Mouse (Mus musculus) limb, embryonic 14.5 days (tissue): Measurements from ENCODE around the gene Neu2. TPM values are rescaled to one million over a fixed set of nuclear protein-coding genes. Genes with fewer than 3 reads are reported as not detected.

ENCODE experiments used
- ATAC-seq: fragments of 200-750 bp; cut with Nextera tagmentation; 2 replicates; pipeline ENCODE4 v1.8.0; 2017; ENCODE audit warnings: low read depth, moderate number of reproducible peaks, moderate TSS enrichment; ENCODE audit not compliant: low FRiP score
- DNase-seq: peaks from one replicate; pipeline ENCODE4 v3.0.0-alpha.2; 2015; ENCODE audit warnings: low spot score
- H3K27ac ChIP-seq: fragments of 300-500 bp; sonication (generic); replicated peaks from 2 replicates; pipeline ENCODE4 v1.5.1; 2014; ENCODE audit warnings: low read depth, mild to moderate bottlenecking, low read length, moderate library complexity, mixed read lengths
- H3K27me3 ChIP-seq: fragments of 300-500 bp; sonication (generic); 2 replicates; pipeline ENCODE4 v1.6.1; 2014; ENCODE audit warnings: low read length, mixed read lengths; ENCODE audit not compliant: control insufficient read depth, insufficient read depth
- H3K36me3 ChIP-seq: fragments of 300-500 bp; sonication (generic); 2 replicates; pipeline ENCODE4 v1.6.1; 2014; ENCODE audit warnings: mild to moderate bottlenecking, low read length, moderate library complexity, mixed read lengths; ENCODE audit not compliant: control insufficient read depth, insufficient read depth
- H3K4me1 ChIP-seq: fragments of 300-500 bp; sonication (generic); 2 replicates; pipeline ENCODE4 v1.6.1; 2014; ENCODE audit warnings: antibody characterized with exemption, low read length, mixed read lengths; ENCODE audit not compliant: control insufficient read depth, insufficient read depth
- H3K4me2 ChIP-seq: fragments of 300-500 bp; sonication (generic); replicated peaks from 2 replicates; pipeline ENCODE4 v1.6.1; 2014; ENCODE audit warnings: low read depth, mild to moderate bottlenecking, low read length, moderate library complexity; ENCODE audit not compliant: severe bottlenecking
- H3K4me3 ChIP-seq: fragments of 300-500 bp; sonication (generic); replicated peaks from 2 replicates; pipeline ENCODE4 v1.5.1; 2014; ENCODE audit warnings: low read length
- H3K9ac ChIP-seq: fragments of 300-500 bp; sonication (generic); 2 replicates; pipeline ENCODE4 v1.6.1; 2014; ENCODE audit warnings: mild to moderate bottlenecking, low read depth, low read length, moderate library complexity; ENCODE audit not compliant: severe bottlenecking
- H3K9me3 ChIP-seq: fragments of 300-500 bp; sonication (generic); 2 replicates; pipeline ENCODE4 v1.6.1; 2016; ENCODE audit warnings: low read length; ENCODE audit not compliant: control insufficient read depth
- POLR2A ChIP-seq: fragments of 200-500 bp; IDR thresholded peaks from 2 replicates; pipeline ENCODE4 v1.8.0; 2012; ENCODE audit warnings: inconsistent platforms, mild to moderate bottlenecking, moderate library complexity, borderline replicate concordance; ENCODE audit not compliant: insufficient read depth, insufficient read length; ENCODE audit errors: extremely low read depth
- WGBS: fragments of 180-500 bp; shearing (Covaris S2); extraction: QIAGEN DNeasy Blood & Tissue Kit; methylation state at CpG from one replicate; pipeline ENCODE4 v1.1.7; 2014; 5-methylcytosine and 5-hydroxymethylcytosine counted together
- polyA plus RNA-seq, 2 experiments: library from polyadenylated mRNA; depleted of rRNA in 1 of 2; stranded (reverse) in 1 of 2; unstranded in 1 of 2; fragments of >200 nt; fragmentation: Nextera tagmentation in 1 of 2; extraction: Ambion mirVana in 1 of 2; gene quantifications; 2 replicates each; pipeline versions ENCODE4 v1.2.1 to v1.2.3; 2012 to 2014

The Neu2 gene
- polyA plus RNA-seq, 2 experiments = 0.04 TPM; not detected in 1

- Histone ChIP-seq H3K4me1 (peaks cover 9% of the 10 kb centered on the region), H3K27ac (peak overlapping the region; percentile 58; the same call in 1 of the 2 replicates), H3K4me3 (no peak overlapping the region), H3K27me3 (peaks cover 22% of the 10 kb centered on the region), H3K4me2 (peak overlapping the region; percentile 9; the same call in 1 of the 2 replicates), H3K9ac (no peak overlapping the region), H3K9me3 (no peaks in the 10 kb centered on the region), H3K36me3 (no peaks in the 10 kb centered on the region)
- no peak for ATAC-seq
- TF ChIP-seq POLR2A = no peak
- no peak for DNase-seq
- 75% methylated on average over 7 of the region's 7 CpGs for whole genome bisulfite sequencing
These were observed 37.1 kb upstream of the Neu2 start for GRCm38 (mm10) chr1:87472576-87472975.

- H3K4me1 ChIP-seq = peaks cover 9% of the 10 kb centered on the region
- H3K27me3 ChIP-seq = peaks cover 22% of the 10 kb centered on the region
- ATAC-seq (no peak), DNase-seq (no peak)
- H3K4me3 ChIP-seq = peak overlapping the region; percentile 34
- 4% methylated on average over 36 of the region's 42 CpGs for WGBS
- H3K9me3 ChIP-seq = no peaks in the 10 kb centered on the region
- H3K36me3 ChIP-seq = no peaks in the 10 kb centered on the region
- no peak overlapping the region for H3K27ac ChIP-seq
- TF ChIP-seq POLR2A = no peak
- H3K4me2 ChIP-seq = peak overlapping the region; percentile 60
- 0 out of 2 replicates have a peak overlapping the region, but pooled peaks have one; percentile 12 for H3K9ac ChIP-seq
These were observed 34.4 kb upstream of the Neu2 start for GRCm38 (mm10) chr1:87475076-87475895.

- Histone ChIP-seq H3K4me3 (no peak overlapping the region), H3K9ac (no peak overlapping the region), H3K4me1 (no peaks in the 10 kb centered on the region; the same call in 1 of the 2 replicates), H3K36me3 (no peaks in the 10 kb centered on the region), H3K27ac (no peak overlapping the region), H3K4me2 (no peak overlapping the region), H3K27me3 (no peaks in the 10 kb centered on the region), H3K9me3 (no peaks in the 10 kb centered on the region)
- WGBS = 81% methylated on average over 4 of the region's 4 CpGs
- TF ChIP-seq POLR2A = no peak
- DNase-seq = no peak
- ATAC-seq = no peak
These were observed 27.1 kb upstream of the Neu2 start for GRCm38 (mm10) chr1:87482546-87482945.

- Histone ChIP-seq H3K4me2 (no peak overlapping the region), H3K4me3 (no peak overlapping the region), H3K9ac (no peak overlapping the region), H3K36me3 (no peaks in the 10 kb centered on the region), H3K4me1 (no peaks in the 10 kb centered on the region; the same call in 1 of the 2 replicates), H3K9me3 (no peaks in the 10 kb centered on the region), H3K27ac (no peak overlapping the region), H3K27me3 (no peaks in the 10 kb centered on the region)
- TF ChIP-seq POLR2A = no peak
- WGBS = 64% methylated on average over 6 of the region's 6 CpGs
- DNase-seq = no peak
- ATAC-seq = no peak
These were observed 23.3 kb upstream of the Neu2 start for GRCm38 (mm10) chr1:87486386-87486785.

GRCm38 (mm10) chr1:87492285-87492684, 17.4 kb upstream of the Neu2 start:
- Histone ChIP-seq H3K36me3 (no peaks in the 10 kb centered on the region), H3K9ac (no peak overlapping the region), H3K4me3 (no peak overlapping the region), H3K4me1 (no peaks in the 10 kb centered on the region), H3K4me2 (no peak overlapping the region), H3K27me3 (no peaks in the 10 kb centered on the region), H3K27ac (no peak overlapping the region), H3K9me3 (no peaks in the 10 kb centered on the region)
- ATAC-seq (no peak), DNase-seq (no peak)
- 88% methylated on average over 3 of the region's 3 CpGs for WGBS
- no peak for TF ChIP-seq POLR2A
